Mouse (Mus musculus): ENCODE data around the gene Pde4d. TPM values are rescaled to one million over a fixed set of nuclear protein-coding genes. Genes with fewer than 3 reads are reported as not detected.

Pde4d gene
- polyA plus RNA-seq, 1 experiment: 12.7 TPM

DNA sequence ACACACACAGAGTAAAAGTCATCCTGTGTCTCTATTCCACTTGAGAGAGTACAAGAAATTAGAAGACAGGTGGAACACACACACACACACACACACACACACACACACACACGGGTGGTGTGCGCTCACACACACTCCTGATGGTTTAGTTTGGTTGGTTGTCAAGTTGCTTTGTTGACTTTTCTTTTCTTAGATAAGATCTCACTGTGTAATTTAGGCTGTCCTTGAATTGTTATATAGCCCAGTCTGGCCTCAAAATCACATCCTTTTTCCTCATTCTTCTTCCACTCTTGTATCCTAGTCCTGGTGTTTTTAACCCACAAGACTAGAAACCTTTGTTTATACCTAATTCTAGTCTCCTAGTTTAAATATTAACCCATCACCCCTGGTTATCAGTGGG, 1244.0 kb downstream of the Pde4d start:
- TF ChIP-seq GATA1 (IDR thresholded peaks at IDR 0.05; ENCODE audit: low read length): no peak

GRCm38 (mm10) chr13:109694293-109694692, 1244.5 kb downstream of the Pde4d start:
- no peak for TF ChIP-seq GATA1 (IDR thresholded peaks at IDR 0.05; ENCODE audit: low read length)

GRCm38 (mm10) chr13:109695098-109695497, 1245.3 kb downstream of the Pde4d start:
- TF ChIP-seq GATA1 (IDR thresholded peaks at IDR 0.05; ENCODE audit: low read length): no peak

DNA sequence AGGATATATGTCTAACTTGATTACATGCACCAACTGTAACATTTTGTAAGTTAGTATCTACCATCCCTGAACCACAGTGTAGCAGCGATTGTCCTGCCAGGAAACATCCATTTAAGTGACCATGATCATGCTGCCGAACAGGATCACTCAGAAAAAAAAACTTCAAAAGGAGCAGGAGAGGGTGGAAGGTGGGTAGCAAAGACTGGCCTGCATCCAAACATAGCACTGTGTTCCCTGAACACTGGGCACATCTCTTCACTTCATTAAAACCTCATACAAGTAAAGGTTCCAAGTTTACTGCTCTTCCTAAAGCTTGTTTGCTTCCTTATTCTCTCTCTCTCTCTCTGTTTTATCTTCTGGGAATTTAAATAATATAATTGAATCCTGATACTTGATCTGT, 1256.4 kb downstream of the Pde4d start:
- TF ChIP-seq GATA1 (IDR thresholded peaks at IDR 0.05; ENCODE audit: low read length): no peak

GRCm38 (mm10) chr13:109706579-109706978, 1256.8 kb downstream of the Pde4d start:
- TF ChIP-seq GATA1 (IDR thresholded peaks at IDR 0.05; ENCODE audit: low read length): no peak

GRCm38 (mm10) chr13:109707154-109707553, 1257.4 kb downstream of the Pde4d start:
- TF ChIP-seq GATA1 (IDR thresholded peaks at IDR 0.05; ENCODE audit: low read length): no peak

DNA sequence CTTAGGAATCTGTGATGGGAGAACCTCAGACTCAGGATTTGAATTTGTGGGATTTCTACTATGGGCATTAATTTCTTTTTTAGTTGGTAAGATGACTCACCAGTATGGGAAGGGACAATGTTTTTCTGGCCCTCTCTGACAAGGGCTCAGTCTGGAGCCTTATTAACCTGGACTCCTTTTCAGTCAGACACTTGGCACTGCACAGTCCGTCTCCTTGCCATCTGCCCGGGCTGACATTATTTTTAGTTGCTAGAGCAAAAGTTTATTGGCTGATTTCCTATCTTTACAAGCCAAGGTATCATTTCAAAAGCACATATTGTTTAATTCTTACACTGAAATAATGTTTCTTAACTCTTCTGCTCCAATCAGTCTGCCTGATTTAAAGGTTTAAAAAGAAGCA, 1258.6 kb downstream of the Pde4d start:
- no peak for TF ChIP-seq GATA1 (IDR thresholded peaks at IDR 0.05; ENCODE audit: low read length)

GRCm38 (mm10) chr13:109714581-109714980, 1264.8 kb downstream of the Pde4d start:
- TF ChIP-seq GATA1 (IDR thresholded peaks at IDR 0.05; ENCODE audit: low read length): no peak

DNA sequence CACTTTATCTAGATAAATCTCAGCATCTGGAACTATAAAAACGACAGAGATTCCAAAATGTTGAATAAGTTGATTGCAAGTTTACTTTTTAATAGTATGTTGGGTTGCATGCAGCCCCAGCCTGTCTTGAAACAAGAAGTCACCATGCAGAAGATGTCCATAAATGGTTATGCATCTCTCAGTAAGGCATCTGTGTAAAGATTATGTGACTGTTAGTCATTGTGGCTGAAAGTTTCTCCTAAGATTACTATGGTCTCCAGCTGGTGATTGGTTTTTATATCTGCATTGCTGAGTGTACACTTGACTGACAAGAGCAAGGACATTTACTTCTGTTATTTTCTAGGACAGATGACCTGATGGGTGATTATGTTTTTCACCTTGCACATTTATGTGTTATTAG, 1265.6 kb downstream of the Pde4d start:
- TF ChIP-seq GATA1 (IDR thresholded peaks at IDR 0.05; ENCODE audit: low read length): no peak

DNA sequence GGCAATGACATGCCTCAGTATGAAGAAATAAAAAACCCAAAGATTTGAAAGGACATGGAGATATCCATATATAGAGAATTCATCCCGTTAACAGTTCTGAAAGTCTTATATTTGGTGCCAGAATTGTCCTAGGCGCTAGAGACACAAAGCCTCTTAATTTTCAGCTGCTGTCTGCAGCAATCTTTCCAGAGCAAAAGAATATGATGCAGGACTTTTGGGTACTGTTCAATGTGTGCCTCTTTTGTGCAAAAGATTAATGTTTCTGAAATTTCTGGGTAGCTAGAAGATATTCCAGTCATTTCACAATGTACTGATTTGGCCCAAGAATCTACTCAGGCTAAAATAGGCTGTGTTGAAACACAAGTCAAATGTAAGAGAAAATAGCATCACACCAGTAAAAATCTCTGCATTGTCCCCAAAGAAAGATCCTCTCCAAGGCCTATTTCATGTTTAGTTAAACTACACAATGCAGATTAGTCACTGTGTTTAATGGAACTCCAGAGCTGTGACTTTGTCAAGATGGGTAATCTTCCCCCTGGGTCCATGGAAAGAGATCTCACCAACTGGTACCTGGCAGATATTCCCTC, 1270.5 kb downstream of the Pde4d start:
- no peak for TF ChIP-seq GATA1 (IDR thresholded peaks at IDR 0.05; ENCODE audit: low read length)

GRCm38 (mm10) chr13:109722237-109723119, 1272.7 kb downstream of the Pde4d start:
- no peak for TF ChIP-seq GATA1 (IDR thresholded peaks at IDR 0.05; ENCODE audit: low read length)

- no peak for TF ChIP-seq GATA1 (IDR thresholded peaks at IDR 0.05; ENCODE audit: low read length)
Measured at GRCm38 (mm10) chr13:109727346-109727745, 1277.6 kb downstream of the Pde4d start.

DNA sequence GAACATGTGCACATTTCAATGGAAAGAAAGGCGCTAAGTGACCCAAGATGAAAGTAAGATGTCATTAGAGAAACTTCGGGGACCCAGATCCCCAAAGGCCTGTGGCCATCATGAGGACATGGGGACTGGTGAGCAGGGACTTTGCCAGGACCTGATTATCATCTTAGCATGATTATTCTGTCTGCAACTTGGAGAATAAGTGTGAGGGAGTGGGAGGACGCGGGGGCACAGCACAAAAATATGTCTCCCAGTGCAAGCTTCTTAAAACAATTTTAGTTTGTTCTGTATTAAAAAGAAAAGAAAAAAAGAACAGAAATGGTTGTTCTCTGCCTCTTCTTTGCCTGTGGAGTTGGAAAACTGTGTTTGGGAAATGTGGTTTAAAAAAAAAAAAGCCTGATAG, 1279.9 kb downstream of the Pde4d start:
- TF ChIP-seq GATA1 (IDR thresholded peaks at IDR 0.05; ENCODE audit: low read length): no peak

- TF ChIP-seq GATA1 (IDR thresholded peaks at IDR 0.05; ENCODE audit: low read length): no peak
Measured at GRCm38 (mm10) chr13:109732655-109733376, 1283.1 kb downstream of the Pde4d start.

DNA sequence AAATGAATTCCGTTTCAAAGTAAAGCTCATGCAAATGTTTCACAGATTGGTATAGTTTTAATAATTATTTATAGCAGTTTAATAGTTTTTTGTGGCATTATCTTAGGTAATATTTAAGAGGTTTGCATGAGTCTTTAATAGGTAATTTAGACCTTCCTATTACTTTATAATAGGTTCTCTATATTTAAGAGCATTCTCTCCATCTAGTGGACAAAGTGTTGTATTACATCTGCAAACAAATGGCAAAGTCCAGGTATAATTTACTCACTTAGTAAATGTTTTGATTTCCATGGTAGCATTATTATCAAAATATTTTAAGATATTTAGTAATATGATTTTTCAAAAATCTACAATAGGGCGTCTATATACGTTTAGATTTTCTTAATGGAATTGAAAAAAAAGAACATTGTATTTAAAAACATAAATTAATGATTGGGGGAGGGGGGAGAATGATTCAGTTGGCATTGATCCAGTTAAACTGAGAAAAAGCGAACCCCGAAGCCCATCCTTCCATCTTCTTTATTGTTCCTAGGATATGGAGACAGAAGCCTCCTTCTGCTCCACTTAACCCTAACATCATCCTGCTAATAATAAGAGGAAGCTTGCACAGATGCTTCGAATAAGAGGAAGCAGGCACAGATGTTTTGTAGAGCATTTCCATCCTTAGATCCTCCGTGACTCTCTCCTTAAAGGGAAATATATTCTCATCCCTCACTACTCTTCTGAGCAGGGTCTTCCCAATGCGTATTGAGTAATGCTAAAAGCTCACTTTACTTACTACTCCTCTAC, 1286.7 kb downstream of the Pde4d start:
- TF ChIP-seq GATA1 (IDR thresholded peaks at IDR 0.05; ENCODE audit: low read length): no peak
